Mouse (Mus musculus) erythroblast, embryonic 14.5 days (primary cell): ENCODE data around the gene Efr3b. TPM values are rescaled to one million over a fixed set of nuclear protein-coding genes. Genes with fewer than 3 reads are reported as not detected.
A peak's percentile ranks its signal among the peaks of the same experiment; 100 is the strongest.

Experiments
- H3K27me3 ChIP-seq: 2 replicates; pipeline ENCODE4 v1.6.1; 2012; ENCODE audit warnings: inconsistent platforms; ENCODE audit not compliant: control insufficient read depth
- H3K36me3 ChIP-seq: 2 replicates; pipeline ENCODE4 v1.6.1; 2012; ENCODE audit warnings: mild to moderate bottlenecking, inconsistent platforms; ENCODE audit not compliant: control insufficient read depth
- H3K4me1 ChIP-seq: 2 replicates; pipeline ENCODE4 v1.6.1; 2012; ENCODE audit warnings: inconsistent platforms; ENCODE audit not compliant: control insufficient read depth
- H3K4me3 ChIP-seq: replicated peaks from 2 replicates; pipeline ENCODE3; 2012; ENCODE audit warnings: moderate library complexity, mild to moderate bottlenecking, inconsistent platforms
- H3K9me3 ChIP-seq: 2 replicates; pipeline ENCODE4 v1.6.1; 2012; ENCODE audit warnings: low read length, inconsistent platforms, mixed read lengths; ENCODE audit not compliant: control insufficient read depth
- GATA1 ChIP-seq: IDR thresholded peaks from 2 replicates; pipeline ENCODE4 v1.6.1; 2012; ENCODE audit warnings: low read length, inconsistent platforms, mixed read lengths
- TAL1 ChIP-seq: IDR thresholded peaks from 3 replicates; pipeline ENCODE4 v1.6.1; 2012; ENCODE audit warnings: low read length, inconsistent platforms, mixed read lengths
- polyA plus RNA-seq: library from polyadenylated mRNA; stranded (reverse); fragments of >175 nt; gene quantifications from 2 replicates; pipeline ENCODE4 v1.2.3, GENCODE M21; 2012

The Efr3b gene
- polyA plus RNA-seq, 1 experiment, result not detected

- Histone ChIP-seq H3K36me3 (no peaks in the 10 kb centered on the region), H3K4me1 (no peaks in the 10 kb centered on the region), H3K9me3 (peaks cover 2% of the 10 kb centered on the region; the same call in 1 of the 2 replicates), H3K27me3 (no peaks in the 10 kb centered on the region), H3K4me3 (no peak overlapping the region)
- TF ChIP-seq TAL1 (no peak), GATA1 (no peak)
Measured at GRCm38 (mm10) chr12:3968380-3968779, 70.3 kb downstream of the Efr3b start.

GRCm38 (mm10) chr12:3967196-3967595 is 71.5 kb downstream of the Efr3b start:
- no peak for TF ChIP-seq TAL1
- no peak for TF ChIP-seq GATA1
- no peaks in the 10 kb centered on the region for H3K36me3 ChIP-seq
- no peaks in the 10 kb centered on the region for H3K4me1 ChIP-seq
- H3K27me3 ChIP-seq, result no peaks in the 10 kb centered on the region
- no peak overlapping the region for H3K4me3 ChIP-seq
- no peaks in the 10 kb centered on the region for H3K9me3 ChIP-seq

GRCm38 (mm10) chr12:3960553-3960952 is 78.2 kb downstream of the Efr3b start:
- H3K4me1 ChIP-seq, result peaks cover 9% of the 10 kb centered on the region
- TF ChIP-seq TAL1 (no peak), GATA1 (no peak)
- H3K4me3 ChIP-seq, result peak overlapping the region; percentile 62
- no peaks in the 10 kb centered on the region for H3K36me3 ChIP-seq
- H3K27me3 ChIP-seq, result peaks cover 7% of the 10 kb centered on the region
- no peaks in the 10 kb centered on the region for H3K9me3 ChIP-seq

- no peak for TF ChIP-seq GATA1
- peaks cover 9% of the 10 kb centered on the region for H3K4me1 ChIP-seq
- peak overlapping the region; percentile 62 for H3K4me3 ChIP-seq
- H3K9me3 ChIP-seq, result no peaks in the 10 kb centered on the region
- peaks cover 7% of the 10 kb centered on the region for H3K27me3 ChIP-seq
- H3K36me3 ChIP-seq, result no peaks in the 10 kb centered on the region
Measured at GRCm38 (mm10) chr12:3959791-3960543, 78.7 kb downstream of the Efr3b start.

- peaks cover 13% of the 10 kb centered on the region for H3K27me3 ChIP-seq
Measured at GRCm38 (mm10) chr12:3956351-3956750, 82.4 kb downstream of the Efr3b start.

GRCm38 (mm10) chr12:3955371-3955770 is 83.3 kb downstream of the Efr3b start:
- H3K9me3 ChIP-seq, result no peaks in the 10 kb centered on the region
- no peaks in the 10 kb centered on the region for H3K36me3 ChIP-seq
- H3K4me1 ChIP-seq, result peaks cover 9% of the 10 kb centered on the region
- H3K4me3 ChIP-seq, result no peak overlapping the region
- peaks cover 13% of the 10 kb centered on the region for H3K27me3 ChIP-seq
- no peak for TF ChIP-seq GATA1
- TF ChIP-seq TAL1, result no peak

More at GRCm38 (mm10) chr12:3956351-3956750, 82.4 kb downstream of the Efr3b start:
- Histone ChIP-seq H3K4me1 (peaks cover 9% of the 10 kb centered on the region), H3K36me3 (no peaks in the 10 kb centered on the region), H3K4me3 (no peak overlapping the region), H3K9me3 (no peaks in the 10 kb centered on the region)
- TF ChIP-seq GATA1 (no peak), TAL1 (no peak)

- Histone ChIP-seq H3K27me3 (peaks cover 7% of the 10 kb centered on the region), H3K9me3 (no peaks in the 10 kb centered on the region), H3K4me3 (no peak within 1 kb of the TSS), H3K4me1 (peaks cover 2% of the 10 kb centered on the region), H3K36me3 (no peaks in the 10 kb centered on the region)
- TF ChIP-seq TAL1 (no peak), GATA1 (no peak)
Measured at GRCm38 (mm10) chr12:3954651-3955050, 84.1 kb downstream of the Efr3b start, which contains the start of gene Pomc. Gene Pomc, plus strand, starts transcription at chr12:3954951.

- Histone ChIP-seq H3K4me3 (no peak overlapping the region), H3K4me1 (no peaks in the 10 kb centered on the region), H3K9me3 (no peaks in the 10 kb centered on the region), H3K36me3 (no peaks in the 10 kb centered on the region), H3K27me3 (no peaks in the 10 kb centered on the region)
- TF ChIP-seq TAL1, result no peak
- no peak for TF ChIP-seq GATA1
Measured at GRCm38 (mm10) chr12:3947503-3947902, 91.2 kb downstream of the Efr3b start.

- H3K4me1 ChIP-seq, result no peaks in the 10 kb centered on the region
- H3K9me3 ChIP-seq, result no peaks in the 10 kb centered on the region
- no peaks in the 10 kb centered on the region for H3K27me3 ChIP-seq
- no peak overlapping the region for H3K4me3 ChIP-seq
- TF ChIP-seq GATA1, result no peak
- no peak for TF ChIP-seq TAL1
- H3K36me3 ChIP-seq, result no peaks in the 10 kb centered on the region
Measured at GRCm38 (mm10) chr12:3944454-3945073, 94.2 kb downstream of the Efr3b start.
